Mouse (Mus musculus) kidney, adult 11 months (tissue): Measurements from ENCODE around the gene Sctr.

ENCODE experiments used
- DNase-seq: peaks from one replicate; pipeline ENCODE4 v3.0.0; 2022

Gene Sctr

GRCm38 (mm10) chr1:120071133-120071532 lies 64.4 kb downstream of the Sctr start:
- no peak for DNase-seq

GRCm38 (mm10) chr1:120072900-120073299 lies 66.2 kb downstream of the Sctr start:
- peak; percentile 94 for DNase-seq

GRCm38 (mm10) chr1:120073519-120074306 lies 67.0 kb downstream of the Sctr start, which contains the start of gene Tmem37:
TSS of gene Tmem37 (minus strand) at chr1:120074074.
- DNase-seq = peak; percentile 94

GRCm38 (mm10) chr1:120074307-120074702 lies 67.6 kb downstream of the Sctr start:
- DNase-seq = no peak

GRCm38 (mm10) chr1:120074931-120075330 lies 68.2 kb downstream of the Sctr start:
- peak; percentile 70 for DNase-seq

GRCm38 (mm10) chr1:120075507-120075906 lies 68.8 kb downstream of the Sctr start:
- no peak for DNase-seq

- no peak for DNase-seq
Observed at GRCm38 (mm10) chr1:120077746-120078410, 71.2 kb downstream of the Sctr start.

GRCm38 (mm10) chr1:120080632-120081031 lies 73.9 kb downstream of the Sctr start:
- no peak for DNase-seq

- peak; percentile 36 for DNase-seq
Observed at GRCm38 (mm10) chr1:120082957-120083585, 76.4 kb downstream of the Sctr start.

GRCm38 (mm10) chr1:120083921-120084517 lies 77.3 kb downstream of the Sctr start:
- DNase-seq = no peak

- DNase-seq = no peak
Observed at GRCm38 (mm10) chr1:120085696-120086095, 79.0 kb downstream of the Sctr start.

GRCm38 (mm10) chr1:120086644-120087043 lies 80.0 kb downstream of the Sctr start:
- no peak for DNase-seq

- no peak for DNase-seq
Observed at GRCm38 (mm10) chr1:120089180-120089579, 82.5 kb downstream of the Sctr start.

GRCm38 (mm10) chr1:120090880-120091570 lies 84.3 kb downstream of the Sctr start:
- DNase-seq = no peak

- peak; percentile 87 for DNase-seq
Observed at GRCm38 (mm10) chr1:120093482-120094134, 86.9 kb downstream of the Sctr start.

- no peak for DNase-seq
Observed at GRCm38 (mm10) chr1:120094920-120095319, 88.2 kb downstream of the Sctr start.

- peak; percentile 74 for DNase-seq
Observed at GRCm38 (mm10) chr1:120098327-120098726, 91.6 kb downstream of the Sctr start.

- DNase-seq = no peak
Observed at GRCm38 (mm10) chr1:120099483-120099882, 92.8 kb downstream of the Sctr start.

- DNase-seq = no peak
Observed at GRCm38 (mm10) chr1:120100456-120101226, 93.9 kb downstream of the Sctr start.

- DNase-seq = no peak
Observed at GRCm38 (mm10) chr1:120101227-120101609, 94.5 kb downstream of the Sctr start.

- DNase-seq = peak; percentile 59
Observed at GRCm38 (mm10) chr1:120105556-120105959, 98.9 kb downstream of the Sctr start.
